Mouse (Mus musculus) heart, postnatal 0 days (tissue): ENCODE measurements at regions not wholly inside any gene's neighbourhood (a gene's known extent, or its start where the extent isn't known, plus 50 kb on each side); places are given as distances from the start of the nearest gene placed in this dataset.

ENCODE experiments used
- CTCF ChIP-seq: IDR thresholded peaks from 2 replicates; pipeline ENCODE4 v1.5.1; 2016; ENCODE audit warnings: antibody characterized with exemption, control low read depth, low read depth
- EP300 ChIP-seq: IDR thresholded peaks from 2 replicates; pipeline ENCODE4 v1.6.1; 2016; ENCODE audit warnings: antibody characterized with exemption, low read depth

GRCm38 (mm10) chr7:144999741-145000140 is 60.0 kb upstream of the Ccnd1 start:
- TF ChIP-seq CTCF (no peak), EP300 (no peak)
